Mouse (Mus musculus) testis, adult 2 months (tissue): ENCODE data around the gene Ak4.

ENCODE experiments used
- CTCF ChIP-seq: fragments of 200-500 bp; IDR thresholded peaks from 2 replicates; pipeline ENCODE4 v1.5.1; 2012; ENCODE audit warnings: low read depth, mild to moderate bottlenecking, inconsistent platforms, low read length, moderate library complexity; ENCODE audit not compliant: control insufficient read depth, insufficient read depth, insufficient replicate concordance
- POLR2A ChIP-seq: fragments of 200-500 bp; IDR thresholded peaks from 2 replicates; pipeline ENCODE4 v1.6.1; 2012; ENCODE audit warnings: low read depth, mild to moderate bottlenecking, inconsistent platforms, low read length, moderate library complexity; ENCODE audit not compliant: control insufficient read depth

DNA sequence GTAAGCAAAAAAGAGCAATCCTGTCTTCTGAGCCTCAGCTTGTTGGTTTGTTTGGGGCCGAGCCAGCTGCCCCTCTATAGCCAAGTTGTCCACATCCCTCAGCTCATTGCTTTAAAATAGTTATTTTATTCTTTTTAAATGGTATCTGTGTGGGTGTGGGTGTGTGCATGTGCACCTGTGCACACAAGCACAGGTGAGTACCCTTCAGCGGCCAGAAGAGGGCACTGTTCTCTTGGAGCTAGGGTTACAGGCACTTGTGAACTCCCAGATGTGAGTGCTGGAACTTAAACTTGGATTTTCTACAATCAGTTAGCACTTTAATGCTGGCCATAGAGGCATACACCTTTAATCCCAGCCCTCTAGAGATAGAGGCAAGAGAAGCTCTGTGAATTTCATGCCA is 26.8 kb upstream of the Ak4 start:
- TF ChIP-seq CTCF = peak; percentile 61; the same call in 1 of the 2 replicates
- no peak for TF ChIP-seq POLR2A
